Mouse (Mus musculus) liver, embryonic 11.5 days (tissue): Measurements from ENCODE around the gene Perp. TPM values are rescaled to one million over a fixed set of nuclear protein-coding genes. Genes with fewer than 3 reads are reported as not detected.

Experiments
- ATAC-seq: fragments of 200-750 bp; cut with Nextera tagmentation; replicated peaks from 2 replicates; pipeline ENCODE4 v1.8.0; 2017; ENCODE audit warnings: moderate number of reproducible peaks, mild to moderate bottlenecking, moderate TSS enrichment, moderate library complexity; ENCODE audit not compliant: low FRiP score
- DNase-seq: peaks from one replicate; pipeline ENCODE4 v3.0.0-alpha.2; 2017; ENCODE audit warnings: low spot score
- H3K27ac ChIP-seq: fragments of 300-500 bp; sonication (generic); 2 replicates; pipeline ENCODE4 v1.5.1; 2014; ENCODE audit warnings: mild to moderate bottlenecking, low read depth, low read length, control low read depth
- H3K27me3 ChIP-seq: fragments of 300-500 bp; sonication (generic); replicated peaks from 2 replicates; pipeline ENCODE4 v1.6.1; 2014; ENCODE audit warnings: low read length, mixed read lengths; ENCODE audit not compliant: control insufficient read depth, insufficient read depth
- H3K36me3 ChIP-seq: fragments of 300-500 bp; sonication (generic); 2 replicates; pipeline ENCODE4 v1.6.1; 2014; ENCODE audit warnings: mild to moderate bottlenecking, low read length, moderate library complexity, mixed read lengths; ENCODE audit not compliant: control insufficient read depth, insufficient read depth
- H3K4me1 ChIP-seq: fragments of 300-500 bp; sonication (generic); replicated peaks from 2 replicates; pipeline ENCODE4 v1.6.1; 2014; ENCODE audit warnings: low read length, mixed read lengths; ENCODE audit not compliant: control insufficient read depth, insufficient read depth
- H3K4me2 ChIP-seq: fragments of 300-500 bp; sonication (generic); 2 replicates; pipeline ENCODE4 v1.6.1; 2014; ENCODE audit warnings: mild to moderate bottlenecking, control low read depth, moderate library complexity
- H3K4me3 ChIP-seq: fragments of 300-500 bp; sonication (generic); 2 replicates; pipeline ENCODE4 v1.5.1; 2014; ENCODE audit warnings: low read depth, low read length, control low read depth
- H3K9ac ChIP-seq: fragments of 300-500 bp; sonication (generic); 2 replicates; pipeline ENCODE4 v1.6.1; 2014; ENCODE audit warnings: low read depth, low read length, control low read depth
- H3K9me3 ChIP-seq: fragments of 300-500 bp; sonication (generic); 2 replicates; pipeline ENCODE4 v1.6.1; 2016; ENCODE audit warnings: low read length, inconsistent platforms, mixed read lengths; ENCODE audit not compliant: control insufficient read depth
- WGBS: fragments of 180-500 bp; shearing (Covaris S2); extraction: QIAGEN DNeasy Blood & Tissue Kit; methylation state at CpG from one replicate; pipeline ENCODE4 v1.1.7; 2014; 5-methylcytosine and 5-hydroxymethylcytosine counted together
- polyA plus RNA-seq: library from polyadenylated mRNA; unstranded; fragments of >200 nt; fragmentation: Nextera tagmentation; extraction: Ambion mirVana; gene quantifications from 2 replicates; pipeline ENCODE4 v1.2.1, GENCODE M21; 2014

Perp gene
- polyA plus RNA-seq, 1 experiment from 2014 or later, result 10.4 TPM

DNA sequence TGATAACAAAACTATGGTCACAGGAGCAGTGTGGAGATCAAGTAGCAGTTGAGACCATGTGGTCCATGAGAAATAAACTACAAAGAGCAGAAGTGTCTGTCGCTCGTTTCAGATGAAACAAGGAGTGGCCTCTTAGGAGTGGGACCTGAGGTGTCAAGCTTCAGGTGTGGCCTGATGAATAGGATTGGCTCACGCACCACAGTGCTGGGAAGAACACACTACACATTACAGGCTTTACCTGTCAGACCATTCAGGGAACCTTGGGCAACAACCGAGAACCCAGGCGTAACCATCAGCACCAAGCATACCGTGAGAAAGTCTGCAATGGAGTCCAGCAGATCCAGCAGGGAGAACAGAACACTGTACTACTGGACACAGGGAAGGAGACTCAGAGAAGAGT, 33.3 kb downstream of the Perp start:
- no peak overlapping the region for H3K27ac ChIP-seq
- no peak overlapping the region for H3K9ac ChIP-seq
- no peak overlapping the region for H3K4me2 ChIP-seq
- WGBS, result 83% methylated on average over 6 of the region's 6 CpGs
- peaks cover 5% of the 10 kb centered on the region; the same call in 1 of the 2 replicates for H3K4me1 ChIP-seq
- DNase-seq, result no peak
- no peaks in the 10 kb centered on the region for H3K27me3 ChIP-seq
- H3K36me3 ChIP-seq, result no peaks in the 10 kb centered on the region
- no peak for ATAC-seq
- no peak overlapping the region for H3K4me3 ChIP-seq
- H3K9me3 ChIP-seq, result no peaks in the 10 kb centered on the region

DNA sequence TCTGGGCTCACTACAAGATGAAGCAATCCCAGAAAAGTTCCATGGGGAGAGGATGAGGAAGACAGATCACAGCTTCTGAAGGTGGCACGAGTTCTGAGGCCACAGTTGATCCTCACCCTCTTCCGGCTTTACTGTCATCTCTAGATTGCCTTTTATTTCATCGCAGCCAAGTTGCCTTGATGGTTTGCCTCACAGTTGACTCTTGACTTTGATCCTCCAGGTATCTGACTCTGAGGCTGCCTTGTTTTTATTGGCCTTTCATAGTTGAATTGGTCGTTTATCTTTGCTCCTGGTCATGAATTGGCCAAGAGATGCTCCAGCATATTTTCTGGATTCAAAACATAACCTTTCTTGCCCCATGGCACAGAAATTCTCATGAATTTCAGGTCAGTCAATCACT, 34.3 kb downstream of the Perp start:
- H3K4me1 ChIP-seq, result peaks cover 5% of the 10 kb centered on the region; the same call in 1 of the 2 replicates
- H3K9ac ChIP-seq, result no peak overlapping the region
- WGBS, result 78% methylated on average over 4 of the region's 4 CpGs
- H3K4me3 ChIP-seq, result no peak overlapping the region
- no peaks in the 10 kb centered on the region for H3K36me3 ChIP-seq
- H3K27me3 ChIP-seq, result no peaks in the 10 kb centered on the region
- H3K27ac ChIP-seq, result no peak overlapping the region
- ATAC-seq (no peak), DNase-seq (no peak)
- no peaks in the 10 kb centered on the region for H3K9me3 ChIP-seq
- H3K4me2 ChIP-seq, result no peak overlapping the region

DNA sequence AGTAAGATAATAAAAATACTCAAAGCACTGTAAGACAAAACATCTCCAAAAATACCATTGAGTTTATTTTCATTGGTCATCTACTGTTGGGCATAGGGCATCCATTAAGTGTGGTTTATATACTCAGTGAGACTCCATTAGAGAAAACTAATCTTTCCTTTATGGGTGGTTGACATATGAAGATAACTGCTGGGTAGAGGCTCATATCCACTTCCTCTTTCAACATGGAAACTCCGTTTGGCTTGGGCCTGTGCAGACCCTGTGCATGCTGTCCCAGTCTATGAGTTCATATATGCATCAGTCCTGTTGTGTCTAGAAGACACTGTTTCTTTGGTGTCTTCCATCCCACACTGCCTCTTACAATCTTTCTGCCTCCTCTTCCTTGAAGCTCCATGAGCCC, 34.9 kb downstream of the Perp start:
- DNase-seq, result no peak
- peaks cover 4% of the 10 kb centered on the region; the same call in 1 of the 2 replicates for H3K4me1 ChIP-seq
- H3K9ac ChIP-seq, result no peak overlapping the region
- no peaks in the 10 kb centered on the region for H3K36me3 ChIP-seq
- no peaks in the 10 kb centered on the region for H3K9me3 ChIP-seq
- H3K27ac ChIP-seq, result no peak overlapping the region
- H3K4me2 ChIP-seq, result no peak overlapping the region
- no peak for ATAC-seq
- no peak overlapping the region for H3K4me3 ChIP-seq
- WGBS, result 42% methylated on average over 1 of the region's 1 CpGs
- no peaks in the 10 kb centered on the region for H3K27me3 ChIP-seq

DNA sequence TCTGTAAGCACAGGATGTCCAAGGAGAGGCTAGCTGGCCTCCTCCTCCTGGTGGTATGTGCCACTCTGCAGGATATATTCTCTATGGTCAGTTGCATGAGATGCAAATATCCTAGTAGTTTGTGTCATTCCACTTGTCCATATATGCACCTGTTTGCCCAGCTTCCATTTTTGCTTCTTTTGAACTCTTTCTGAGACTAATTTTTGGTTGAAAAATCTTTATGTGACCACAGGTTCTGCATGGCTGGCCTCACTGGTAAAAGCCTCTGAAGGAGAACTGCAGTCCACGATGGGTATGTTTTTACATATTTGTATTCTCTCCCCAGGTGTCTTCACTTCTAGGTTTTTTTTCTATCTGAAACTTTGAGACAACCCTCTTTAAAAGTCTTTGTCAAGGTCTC, 37.4 kb downstream of the Perp start:
- no peaks in the 10 kb centered on the region for H3K9me3 ChIP-seq
- DNase-seq (no peak), ATAC-seq (no peak)
- 90% methylated on average over 1 of the region's 1 CpGs for WGBS
- no peak overlapping the region for H3K4me2 ChIP-seq
- no peaks in the 10 kb centered on the region for H3K36me3 ChIP-seq
- no peak overlapping the region for H3K4me3 ChIP-seq
- no peaks in the 10 kb centered on the region; the same call in 1 of the 2 replicates for H3K4me1 ChIP-seq
- H3K27ac ChIP-seq, result no peak overlapping the region
- H3K27me3 ChIP-seq, result no peaks in the 10 kb centered on the region
- no peak overlapping the region for H3K9ac ChIP-seq

DNA sequence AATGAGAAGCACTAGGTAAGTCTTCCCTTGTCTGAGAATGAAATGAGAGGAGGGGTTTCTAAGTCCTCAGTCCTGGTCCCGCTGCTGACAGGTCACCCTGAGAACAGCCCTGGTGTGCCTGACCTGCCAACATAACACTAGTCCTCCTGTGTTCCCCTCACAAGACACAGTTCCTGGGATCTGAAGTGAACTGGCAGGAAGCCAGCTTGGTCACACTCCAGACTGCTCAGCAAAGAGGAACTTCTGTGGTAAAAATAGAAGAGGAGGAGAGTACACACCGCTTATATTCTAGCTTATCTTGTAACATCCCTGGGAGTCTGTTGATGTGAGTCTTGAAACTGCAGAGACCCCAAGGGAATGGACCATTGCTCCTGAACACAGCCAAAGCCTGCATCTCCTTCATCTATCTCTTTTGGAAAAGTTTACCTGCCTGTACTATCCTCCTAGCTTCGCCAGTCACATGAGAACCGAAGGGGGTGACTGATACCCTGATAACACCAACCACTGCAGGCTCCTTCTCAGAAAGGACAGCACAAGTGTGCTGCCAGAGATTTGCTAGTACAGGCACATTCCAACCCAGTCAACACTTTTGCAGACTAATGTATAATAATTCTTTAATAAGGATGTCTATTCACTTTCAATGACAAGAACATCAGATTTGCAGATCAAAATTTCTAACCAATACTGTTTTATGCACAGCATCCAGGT, 42.3 kb downstream of the Perp start:
- WGBS, result 44% methylated on average over 4 of the region's 4 CpGs
- Histone ChIP-seq H3K27ac (no peak overlapping the region), H3K4me1 (no peaks in the 10 kb centered on the region; the same call in 1 of the 2 replicates), H3K4me3 (no peak overlapping the region), H3K27me3 (no peaks in the 10 kb centered on the region), H3K9me3 (no peaks in the 10 kb centered on the region), H3K4me2 (no peak overlapping the region), H3K36me3 (no peaks in the 10 kb centered on the region), H3K9ac (no peak overlapping the region)
- ATAC-seq, result no peak
- DNase-seq, result no peak

DNA sequence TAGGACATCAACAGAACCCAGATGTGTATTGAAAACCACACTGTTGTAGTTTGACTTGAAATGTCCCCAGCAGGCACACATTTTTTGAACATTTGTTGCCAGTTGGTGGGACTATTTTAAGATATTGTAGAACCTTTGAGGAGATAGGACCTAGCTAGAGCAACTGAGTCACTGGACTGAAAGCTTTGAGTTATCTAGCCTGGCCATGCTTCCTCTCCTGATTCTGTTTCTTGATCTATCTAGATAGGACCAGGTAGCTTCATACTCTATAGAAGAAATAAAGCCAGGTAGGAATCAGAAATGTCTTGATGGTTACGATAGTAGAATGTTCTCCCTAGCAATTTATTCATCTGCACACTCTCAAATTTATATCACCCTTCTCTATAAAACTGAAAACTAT, 43.9 kb downstream of the Perp start:
- 93% methylated on average over 1 of the region's 1 CpGs for WGBS
- Histone ChIP-seq H3K4me1 (no peaks in the 10 kb centered on the region; the same call in 1 of the 2 replicates), H3K4me2 (no peak overlapping the region), H3K36me3 (no peaks in the 10 kb centered on the region), H3K9me3 (no peaks in the 10 kb centered on the region), H3K27ac (no peak overlapping the region), H3K4me3 (no peak overlapping the region), H3K9ac (no peak overlapping the region), H3K27me3 (no peaks in the 10 kb centered on the region)
- no peak for DNase-seq
- ATAC-seq, result no peak

DNA sequence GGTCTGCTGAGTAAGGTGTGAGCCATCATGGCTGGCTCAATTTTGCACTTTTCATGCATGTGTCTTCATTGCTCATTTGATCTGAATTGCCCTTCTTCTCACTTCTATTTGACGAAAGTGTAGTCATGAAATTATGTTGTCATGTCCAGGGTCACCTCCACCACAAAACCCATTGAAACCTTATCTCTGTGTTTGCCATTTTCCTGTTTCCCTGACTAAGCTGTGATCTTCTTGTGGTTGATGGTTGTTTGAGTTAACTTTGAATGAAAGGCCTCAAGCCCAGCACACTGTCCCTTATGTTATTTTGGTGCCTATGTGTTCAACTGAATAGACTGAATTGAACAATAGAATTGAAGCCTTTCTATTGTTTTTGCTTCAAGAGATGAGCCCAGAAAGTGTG, 44.4 kb downstream of the Perp start:
- no peaks in the 10 kb centered on the region for H3K9me3 ChIP-seq
- no peaks in the 10 kb centered on the region for H3K27me3 ChIP-seq
- H3K27ac ChIP-seq, result no peak overlapping the region
- DNase-seq (no peak), ATAC-seq (no peak)
- no peak overlapping the region for H3K4me2 ChIP-seq
- no peaks in the 10 kb centered on the region for H3K36me3 ChIP-seq
- WGBS, result 41% methylated on average over 1 of the region's 1 CpGs
- no peak overlapping the region for H3K4me3 ChIP-seq
- no peak overlapping the region for H3K9ac ChIP-seq
- H3K4me1 ChIP-seq, result no peaks in the 10 kb centered on the region; the same call in 1 of the 2 replicates

DNA sequence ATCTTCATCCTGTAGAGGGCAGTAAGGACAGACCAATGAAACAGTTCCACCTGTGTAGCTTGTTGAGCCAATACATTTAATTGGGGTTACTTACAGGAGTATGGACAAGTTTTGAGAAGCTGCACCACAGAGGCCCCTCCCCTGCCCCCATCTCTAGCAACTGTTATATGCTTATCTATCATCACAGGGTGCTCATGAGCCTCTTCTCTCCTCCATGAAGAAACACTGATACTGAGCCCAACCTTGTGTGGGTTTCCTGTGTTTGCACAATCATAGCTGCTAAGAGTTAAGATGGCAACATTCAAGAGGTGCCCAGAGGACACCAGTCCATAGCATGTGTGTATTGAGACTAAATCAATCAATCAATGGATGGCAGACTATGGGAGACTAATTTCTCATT, 46.3 kb downstream of the Perp start:
- peak; percentile 74 for ATAC-seq
- Histone ChIP-seq H3K4me1 (no peaks in the 10 kb centered on the region; the same call in 1 of the 2 replicates), H3K9ac (no peak overlapping the region), H3K4me3 (no peak overlapping the region), H3K36me3 (no peaks in the 10 kb centered on the region), H3K9me3 (no peaks in the 10 kb centered on the region), H3K4me2 (no peak overlapping the region), H3K27ac (no peak overlapping the region), H3K27me3 (no peaks in the 10 kb centered on the region)
- no peak for DNase-seq

DNA sequence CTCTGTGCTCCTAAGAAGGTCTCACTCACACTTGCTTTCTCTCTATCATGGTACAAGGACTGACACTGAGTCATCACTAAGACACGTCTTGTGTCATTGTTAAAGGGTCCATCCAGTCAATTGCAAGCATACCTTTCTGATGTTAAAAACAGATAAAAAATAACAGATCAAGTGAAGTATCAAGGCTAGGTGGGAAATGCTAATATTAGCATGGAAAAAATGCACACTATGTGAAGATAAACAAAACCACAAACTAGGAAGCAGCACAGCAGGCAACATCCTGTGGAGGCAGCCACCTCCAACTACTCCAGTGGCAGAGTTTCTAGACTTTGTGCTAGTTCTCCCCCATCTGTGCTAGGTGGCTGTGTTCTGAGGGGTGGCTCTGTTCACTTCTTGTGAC, 47.3 kb downstream of the Perp start:
- 40% methylated on average over 1 of the region's 1 CpGs for WGBS
- Histone ChIP-seq H3K36me3 (no peaks in the 10 kb centered on the region), H3K27me3 (no peaks in the 10 kb centered on the region), H3K9me3 (no peaks in the 10 kb centered on the region), H3K4me1 (no peaks in the 10 kb centered on the region; the same call in 1 of the 2 replicates), H3K4me3 (no peak overlapping the region), H3K9ac (no peak overlapping the region), H3K27ac (no peak overlapping the region), H3K4me2 (no peak overlapping the region)
- no peak for DNase-seq
- ATAC-seq, result no peak
